Mouse (Mus musculus) spleen, adult 2 months (tissue): Measurements from ENCODE around the gene Eif3l. TPM values are rescaled to one million over a fixed set of nuclear protein-coding genes. Genes with fewer than 3 reads are reported as not detected.

Experiments
- DNase-seq, 2 experiments: peaks; one replicate each; pipeline versions ENCODE4 v3.0.0 to v3.0.0-alpha.2; 2012 to 2021; ENCODE audit warnings: low spot score in 2 of 2, low read depth in 1 of 2
- H3K27ac ChIP-seq: fragments of 200-500 bp; 2 replicates; pipeline ENCODE4 v1.5.1; 2012; ENCODE audit warnings: low read length, inconsistent platforms; ENCODE audit not compliant: insufficient read depth
- H3K27me3 ChIP-seq: fragments of 200-500 bp; 2 replicates; pipeline ENCODE4 v1.6.1; 2012; ENCODE audit warnings: mild to moderate bottlenecking, moderate library complexity, low read length, inconsistent platforms; ENCODE audit not compliant: control insufficient read depth, insufficient read depth
- H3K36me3 ChIP-seq: fragments of 200-500 bp; 2 replicates; pipeline ENCODE4 v1.6.1; 2012; ENCODE audit warnings: mild to moderate bottlenecking, low read length, inconsistent platforms; ENCODE audit not compliant: control insufficient read depth, insufficient read depth
- H3K4me1 ChIP-seq: fragments of 200-500 bp; 2 replicates; pipeline ENCODE4 v1.6.1; 2011; ENCODE audit warnings: inconsistent platforms; ENCODE audit not compliant: control insufficient read depth, insufficient read depth, insufficient read length
- H3K4me3 ChIP-seq: fragments of 200-500 bp; 2 replicates; pipeline ENCODE4 v1.5.1; 2011; ENCODE audit warnings: mild to moderate bottlenecking, inconsistent platforms; ENCODE audit not compliant: insufficient read depth, insufficient read length; ENCODE audit errors: extremely low read depth
- CTCF ChIP-seq: fragments of 200-500 bp; IDR thresholded peaks from 2 replicates; pipeline ENCODE4 v1.5.1; 2011; ENCODE audit warnings: mild to moderate bottlenecking, inconsistent platforms; ENCODE audit not compliant: insufficient read depth, insufficient read length, insufficient replicate concordance; ENCODE audit errors: extremely low read depth
- POLR2A ChIP-seq: fragments of 200-500 bp; IDR thresholded peaks from 2 replicates; pipeline ENCODE4 v1.6.1; 2011; ENCODE audit warnings: low read depth, low read length, inconsistent platforms
- WGBS: fragments of 180-500 bp; shearing (Covaris S2); methylation state at CpG from one replicate; pipeline ENCODE4 v1.1.7; 2018; 5-methylcytosine and 5-hydroxymethylcytosine counted together
- polyA plus RNA-seq: library from polyadenylated mRNA; depleted of rRNA; stranded (reverse); fragments of >200 nt; gene quantifications from 2 replicates; pipeline ENCODE4 v1.2.3, GENCODE M21; 2012

The Eif3l gene
- polyA plus RNA-seq, 1 experiment: 85.7 TPM

DNA sequence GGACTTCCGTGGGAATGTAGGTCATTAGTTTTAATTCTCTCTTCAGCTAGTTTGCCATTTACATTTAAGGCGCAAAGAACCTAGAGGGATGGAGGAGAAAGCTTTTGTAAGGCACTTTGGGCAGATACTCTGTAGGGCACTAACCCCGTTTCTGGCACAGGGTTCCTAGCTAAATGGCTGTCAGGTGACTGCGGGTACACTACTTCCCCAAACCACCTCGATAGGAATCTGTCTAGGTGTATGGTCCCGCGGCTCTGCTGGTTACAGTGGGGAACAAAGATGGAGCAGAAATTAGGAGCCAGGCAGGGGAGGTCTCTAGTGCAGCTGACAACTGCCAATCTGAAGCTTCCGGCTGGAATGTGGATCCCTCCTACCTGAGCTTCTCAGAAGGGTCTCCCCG is 35.1 kb downstream of the Eif3l start:
- no peaks in the 10 kb centered on the region; the same call in 1 of the 2 replicates for H3K4me1 ChIP-seq
- TF ChIP-seq CTCF (no peak), POLR2A (no peak)
- no peak for DNase-seq
- H3K27me3 ChIP-seq: no peaks in the 10 kb centered on the region
- peaks cover 3% of the 10 kb centered on the region; the same call in 1 of the 2 replicates for H3K36me3 ChIP-seq
- H3K27ac ChIP-seq: no peak overlapping the region
- 24% methylated on average over 9 of the region's 9 CpGs for WGBS
- peak overlapping the region; percentile 80 for H3K4me3 ChIP-seq

DNA sequence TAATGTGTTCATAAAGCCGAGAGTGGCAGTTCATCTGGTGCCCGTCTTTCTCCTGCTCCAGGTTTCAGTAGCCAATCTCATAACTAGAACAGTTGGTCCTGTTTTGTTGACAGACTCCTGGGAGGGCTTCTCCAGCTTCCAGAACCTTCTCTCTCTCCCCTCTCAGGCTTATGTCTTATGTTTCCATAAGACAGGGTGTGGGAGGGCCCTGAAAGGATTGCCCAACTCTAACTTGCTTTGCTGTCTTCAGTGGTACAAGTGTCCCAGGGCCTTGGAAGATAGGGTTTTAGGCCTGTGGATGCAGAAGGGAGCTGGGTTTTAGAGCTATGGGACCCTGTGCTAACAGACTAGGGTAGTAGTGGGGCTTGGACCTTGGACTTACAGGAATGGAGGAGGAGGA is 35.5 kb downstream of the Eif3l start:
- 93% methylated on average over 2 of the region's 2 CpGs for WGBS
- TF ChIP-seq POLR2A (no peak), CTCF (no peak)
- H3K27ac ChIP-seq: no peak overlapping the region
- DNase-seq: no peak
- no peaks in the 10 kb centered on the region; the same call in 1 of the 2 replicates for H3K4me1 ChIP-seq
- H3K27me3 ChIP-seq: no peaks in the 10 kb centered on the region
- no peak overlapping the region for H3K4me3 ChIP-seq
- peaks cover 4% of the 10 kb centered on the region; the same call in 1 of the 2 replicates for H3K36me3 ChIP-seq

- 75% methylated on average over 4 of the region's 4 CpGs for WGBS
- no peak for DNase-seq
- no peak overlapping the region for H3K4me3 ChIP-seq
- peaks cover 8% of the 10 kb centered on the region; the same call in 1 of the 2 replicates for H3K36me3 ChIP-seq
- H3K27me3 ChIP-seq: no peaks in the 10 kb centered on the region
- no peak overlapping the region for H3K27ac ChIP-seq
- no peaks in the 10 kb centered on the region; the same call in 1 of the 2 replicates for H3K4me1 ChIP-seq
- TF ChIP-seq CTCF: no peak
These were observed 36.8 kb downstream of the Eif3l start for GRCm38 (mm10) chr15:79111774-79112173.

GRCm38 (mm10) chr15:79115276-79115675 is 40.3 kb downstream of the Eif3l start:
- peaks cover 16% of the 10 kb centered on the region for H3K36me3 ChIP-seq
- no peaks in the 10 kb centered on the region; the same call in 1 of the 2 replicates for H3K4me1 ChIP-seq
- no peak for TF ChIP-seq CTCF
- no peak for TF ChIP-seq POLR2A
- WGBS: 37% methylated on average over 5 of the region's 5 CpGs
- DNase-seq: no peak
- H3K4me3 ChIP-seq: no peak overlapping the region
- H3K27ac ChIP-seq: peak overlapping the region; percentile 44
- no peaks in the 10 kb centered on the region for H3K27me3 ChIP-seq

DNA sequence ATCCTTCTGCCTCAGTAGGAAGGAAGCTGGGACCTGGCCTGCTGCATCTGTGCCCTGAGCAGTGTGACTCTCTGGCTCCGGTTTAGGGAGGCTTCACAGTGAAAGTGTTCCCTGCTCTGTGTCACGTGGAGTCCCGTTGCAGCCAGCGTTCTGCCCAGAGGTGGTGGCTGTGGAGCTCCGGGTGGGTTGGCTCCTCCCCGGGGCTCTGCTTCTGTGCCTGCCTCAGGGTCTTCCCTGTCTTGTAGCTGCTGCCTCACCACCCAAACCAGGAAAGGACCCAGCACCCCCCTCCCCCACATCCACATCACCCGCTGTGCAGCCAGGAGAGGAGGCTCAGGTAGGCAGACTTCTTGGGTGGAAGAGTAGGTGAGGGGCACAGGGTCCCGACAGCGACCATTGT is 44.5 kb downstream of the Eif3l start:
- DNase-seq: no peak
- Histone ChIP-seq H3K36me3 (peaks cover 30% of the 10 kb centered on the region), H3K27me3 (no peaks in the 10 kb centered on the region), H3K4me1 (no peaks in the 10 kb centered on the region), H3K27ac (no peak overlapping the region), H3K4me3 (no peak overlapping the region)
- 90% methylated on average over 9 of the region's 9 CpGs for WGBS
- TF ChIP-seq CTCF (no peak), POLR2A (no peak)

DNA sequence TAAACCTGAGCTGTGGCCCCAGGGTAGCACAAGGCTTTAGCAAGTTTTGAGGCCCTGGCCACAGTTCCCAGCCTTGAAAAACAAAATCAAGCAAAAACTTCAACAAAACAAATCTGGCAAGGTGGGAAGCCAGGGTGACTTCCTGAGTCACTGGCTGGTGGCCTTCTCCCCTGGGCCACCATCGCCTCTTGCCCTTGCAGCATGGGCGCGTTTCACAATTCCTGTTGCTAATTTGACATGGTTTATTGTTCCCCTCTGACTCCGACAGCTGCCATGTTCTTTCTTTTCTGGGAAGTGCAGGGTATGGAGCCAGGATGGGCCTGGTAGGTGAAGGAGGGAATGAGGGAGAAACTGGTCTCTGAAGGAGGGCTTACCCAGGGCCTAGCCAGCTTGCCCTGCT is 47.1 kb downstream of the Eif3l start:
- WGBS: 89% methylated on average over 4 of the region's 4 CpGs
- DNase-seq: no peak
- peaks cover 39% of the 10 kb centered on the region for H3K36me3 ChIP-seq
- H3K27me3 ChIP-seq: no peaks in the 10 kb centered on the region
- no peak overlapping the region for H3K27ac ChIP-seq
- TF ChIP-seq POLR2A: no peak
- no peak for TF ChIP-seq CTCF
- no peaks in the 10 kb centered on the region for H3K4me1 ChIP-seq
- H3K4me3 ChIP-seq: no peak overlapping the region

- Histone ChIP-seq H3K27me3 (no peaks in the 10 kb centered on the region), H3K4me3 (no peak overlapping the region), H3K27ac (no peak overlapping the region), H3K4me1 (no peaks in the 10 kb centered on the region), H3K36me3 (peaks cover 43% of the 10 kb centered on the region)
- WGBS: 95% methylated on average over 13 of the region's 13 CpGs
- TF ChIP-seq POLR2A (no peak), CTCF (no peak)
- no peak for DNase-seq
These were observed 47.6 kb downstream of the Eif3l start for GRCm38 (mm10) chr15:79122546-79122945.
